Mouse (Mus musculus) embryonic facial prominence, embryonic 11.5 days (tissue): ENCODE measurements around the gene Tns3. TPM values are rescaled to one million over a fixed set of nuclear protein-coding genes. Genes with fewer than 3 reads are reported as not detected.

Experiments used
- ATAC-seq: fragments of 200-750 bp; cut with Nextera tagmentation; replicated peaks from 2 replicates; pipeline ENCODE4 v1.8.0; 2017; ENCODE audit warnings: low read depth; ENCODE audit not compliant: insufficient number of reproducible peaks, low FRiP score, low TSS enrichment
- DNase-seq: peaks from one replicate; pipeline ENCODE4 v3.0.0-alpha.2; 2015; ENCODE audit warnings: low spot score
- H3K27ac ChIP-seq: fragments of 300-500 bp; sonication (generic); replicated peaks from 2 replicates; pipeline ENCODE4 v1.5.1; 2014; ENCODE audit warnings: mild to moderate bottlenecking, low read depth, low read length, control low read depth
- H3K27me3 ChIP-seq: fragments of 300-500 bp; sonication (generic); 2 replicates; pipeline ENCODE4 v1.6.1; 2014; ENCODE audit warnings: mild to moderate bottlenecking, low read length, moderate library complexity, mixed read lengths; ENCODE audit not compliant: control insufficient read depth, insufficient read depth
- H3K36me3 ChIP-seq: fragments of 300-500 bp; sonication (generic); replicated peaks from 2 replicates; pipeline ENCODE4 v1.6.1; 2014; ENCODE audit warnings: low read depth, mild to moderate bottlenecking, low read length, moderate library complexity, mixed read lengths; ENCODE audit not compliant: control insufficient read depth, insufficient read depth
- H3K4me1 ChIP-seq: fragments of 300-500 bp; sonication (generic); 2 replicates; pipeline ENCODE4 v1.6.1; 2014; ENCODE audit warnings: low read length, mixed read lengths; ENCODE audit not compliant: control insufficient read depth, insufficient read depth
- H3K4me2 ChIP-seq: fragments of 300-500 bp; sonication (generic); 2 replicates; pipeline ENCODE4 v1.6.1; 2014; ENCODE audit warnings: low read depth, mild to moderate bottlenecking, control low read depth, low read length, moderate library complexity
- H3K4me3 ChIP-seq: fragments of 300-500 bp; sonication (generic); 2 replicates; pipeline ENCODE4 v1.5.1; 2014; ENCODE audit warnings: low read depth, low read length, control low read depth
- H3K9ac ChIP-seq: fragments of 300-500 bp; sonication (generic); replicated peaks from 2 replicates; pipeline ENCODE4 v1.6.1; 2014; ENCODE audit warnings: mild to moderate bottlenecking, control low read depth, low read length
- H3K9me3 ChIP-seq: fragments of 300-500 bp; sonication (generic); replicated peaks from 2 replicates; pipeline ENCODE4 v1.6.1; 2016; ENCODE audit warnings: mild to moderate bottlenecking, low read length, inconsistent platforms, mixed read lengths; ENCODE audit not compliant: control insufficient read depth
- WGBS: fragments of 180-500 bp; shearing (Covaris S2); extraction: QIAGEN DNeasy Blood & Tissue Kit; methylation state at CpG from one replicate; pipeline ENCODE4 v1.1.7; 2014; 5-methylcytosine and 5-hydroxymethylcytosine counted together
- polyA plus RNA-seq: library from polyadenylated mRNA; unstranded; fragments of >200 nt; fragmentation: Nextera tagmentation; extraction: Ambion mirVana; gene quantifications from 2 replicates; pipeline ENCODE4 v1.2.1, GENCODE M21; 2014

Gene Tns3
- polyA plus RNA-seq, 1 experiment from 2014 or later, result 14.9 TPM

DNA sequence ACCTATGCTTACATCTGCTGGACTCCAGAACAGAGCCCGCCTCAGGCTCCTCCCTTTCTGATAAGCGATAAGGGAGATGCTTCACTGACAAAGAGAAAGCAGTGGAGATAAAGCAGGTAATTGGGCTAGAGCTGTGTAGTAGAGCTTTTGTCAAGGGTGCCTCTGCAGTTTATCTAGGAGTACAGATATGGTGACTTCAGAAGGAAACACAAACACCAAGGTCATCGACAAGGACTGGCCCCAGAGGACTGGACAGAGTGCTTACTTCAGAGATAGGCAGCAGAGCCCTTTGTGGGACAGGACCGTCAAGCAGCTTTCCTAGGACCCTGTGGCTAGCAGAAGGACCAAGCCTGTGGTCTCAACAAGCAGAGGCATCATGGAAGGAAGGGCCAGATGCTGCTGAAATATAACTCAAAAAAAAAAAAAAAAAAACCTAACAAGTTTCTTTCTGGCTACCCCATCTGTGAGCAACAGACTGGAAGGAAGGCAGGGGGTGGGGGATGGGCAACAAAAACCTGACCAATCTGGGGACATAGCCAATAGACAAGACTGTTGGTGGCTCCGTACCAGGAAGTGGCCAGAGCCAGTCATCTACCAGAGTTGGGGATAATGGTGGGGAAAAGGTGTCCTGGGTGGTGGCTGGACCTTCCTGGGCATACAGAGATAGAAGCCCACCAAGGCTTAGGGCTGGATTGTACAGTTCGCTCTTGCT lies 25.2 kb downstream of the Tns3 start:
- WGBS, result 86% methylated on average over 6 of the region's 6 CpGs
- Histone ChIP-seq H3K9me3 (no peaks in the 10 kb centered on the region), H3K4me3 (no peak overlapping the region), H3K27ac (no peak overlapping the region), H3K36me3 (no peaks in the 10 kb centered on the region), H3K4me2 (no peak overlapping the region), H3K4me1 (no peaks in the 10 kb centered on the region), H3K27me3 (no peaks in the 10 kb centered on the region), H3K9ac (no peak overlapping the region)
- ATAC-seq (no peak), DNase-seq (no peak)

GRCm38 (mm10) chr11:8637469-8638447 lies 26.6 kb downstream of the Tns3 start:
- Histone ChIP-seq H3K9ac (no peak overlapping the region), H3K27ac (no peak overlapping the region), H3K4me3 (no peak overlapping the region), H3K9me3 (no peaks in the 10 kb centered on the region), H3K27me3 (no peaks in the 10 kb centered on the region), H3K4me1 (no peaks in the 10 kb centered on the region), H3K4me2 (no peak overlapping the region), H3K36me3 (no peaks in the 10 kb centered on the region)
- WGBS, result 79% methylated on average over 10 of the region's 10 CpGs
- DNase-seq (no peak), ATAC-seq (no peak)

DNA sequence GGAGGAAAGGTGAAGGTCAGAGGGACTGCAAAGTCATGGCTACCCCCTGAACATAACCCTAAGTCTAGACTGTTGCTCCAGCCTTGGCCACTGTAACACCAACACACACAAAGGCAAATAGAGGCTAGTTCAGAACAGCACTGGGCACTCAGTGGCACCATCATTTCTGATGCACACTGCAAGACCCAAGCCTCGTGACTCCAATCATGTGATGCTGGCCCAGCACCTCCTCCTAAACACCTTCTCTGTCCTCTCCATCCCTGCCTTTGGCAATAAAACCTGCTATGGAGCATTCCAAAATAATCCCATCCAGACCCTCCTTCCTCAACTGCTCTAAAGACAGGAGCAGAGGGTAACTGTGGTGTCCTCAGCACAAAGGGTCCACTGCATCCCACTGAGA lies 27.7 kb downstream of the Tns3 start:
- no peak overlapping the region for H3K27ac ChIP-seq
- H3K36me3 ChIP-seq, result no peaks in the 10 kb centered on the region
- H3K4me2 ChIP-seq, result no peak overlapping the region
- DNase-seq, result no peak
- no peaks in the 10 kb centered on the region for H3K4me1 ChIP-seq
- WGBS, result 79% methylated on average over 1 of the region's 1 CpGs
- no peak overlapping the region for H3K4me3 ChIP-seq
- no peak for ATAC-seq
- no peaks in the 10 kb centered on the region for H3K27me3 ChIP-seq
- no peak overlapping the region for H3K9ac ChIP-seq
- no peaks in the 10 kb centered on the region for H3K9me3 ChIP-seq

DNA sequence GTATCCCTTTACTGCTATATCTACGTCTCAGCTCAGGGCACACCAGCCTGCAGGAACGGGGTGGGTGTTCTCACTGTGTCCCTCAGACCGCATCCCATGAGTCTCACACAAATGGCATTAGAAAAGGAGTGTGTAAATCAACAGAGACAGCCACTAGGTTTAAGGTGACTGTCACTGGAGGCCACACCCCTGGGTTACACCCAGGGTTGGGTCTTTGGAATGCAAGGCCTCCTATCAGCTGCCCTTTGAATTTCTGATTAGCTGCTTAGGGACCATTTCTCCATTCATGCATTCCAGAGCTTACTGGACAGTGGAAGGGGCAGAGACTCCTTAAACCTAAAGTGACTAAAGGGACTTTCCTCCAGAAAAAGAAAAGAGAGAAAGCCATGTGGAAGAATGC lies 28.6 kb downstream of the Tns3 start:
- WGBS, result 81% methylated on average over 3 of the region's 3 CpGs
- H3K27ac ChIP-seq, result no peak overlapping the region
- no peak overlapping the region for H3K4me2 ChIP-seq
- H3K9me3 ChIP-seq, result no peaks in the 10 kb centered on the region
- no peak overlapping the region for H3K4me3 ChIP-seq
- H3K36me3 ChIP-seq, result no peaks in the 10 kb centered on the region
- no peak for ATAC-seq
- H3K9ac ChIP-seq, result no peak overlapping the region
- no peaks in the 10 kb centered on the region for H3K4me1 ChIP-seq
- no peak for DNase-seq
- H3K27me3 ChIP-seq, result no peaks in the 10 kb centered on the region

DNA sequence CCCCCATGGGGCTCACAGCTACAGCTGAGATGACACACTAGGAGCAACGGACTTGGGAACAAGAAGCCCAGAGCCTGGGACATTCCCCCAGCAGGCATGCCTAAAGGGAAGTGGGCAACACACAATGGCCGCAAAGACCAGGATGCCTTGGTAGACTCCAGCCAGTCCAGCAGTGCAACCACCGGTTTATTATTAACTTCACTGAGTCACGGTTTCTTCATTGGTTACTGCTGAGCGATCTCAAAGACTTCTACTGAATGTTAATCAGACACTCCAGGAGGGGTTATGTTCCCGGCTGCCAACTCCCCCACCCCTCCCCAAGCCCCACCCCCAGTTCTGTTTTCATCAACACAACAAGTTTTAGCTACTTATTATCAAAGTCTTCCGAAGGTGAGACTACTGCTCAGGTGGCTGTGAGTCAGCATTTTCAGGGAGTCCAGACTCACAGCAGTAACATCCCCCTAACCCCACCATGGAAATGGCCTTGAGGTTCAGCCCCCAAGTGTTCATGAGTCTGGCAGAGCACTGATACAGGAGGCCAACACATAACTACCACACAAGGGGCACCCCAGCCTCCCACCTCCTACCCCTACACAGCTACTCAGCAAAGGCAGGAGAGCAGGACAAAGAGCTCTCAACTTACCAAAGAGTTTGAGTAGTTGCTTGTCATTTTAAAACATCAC lies 29.5 kb downstream of the Tns3 start:
- Histone ChIP-seq H3K4me2 (no peak overlapping the region), H3K27me3 (no peaks in the 10 kb centered on the region), H3K9me3 (no peaks in the 10 kb centered on the region), H3K36me3 (no peaks in the 10 kb centered on the region), H3K27ac (no peak overlapping the region), H3K9ac (no peak overlapping the region), H3K4me3 (no peak overlapping the region), H3K4me1 (no peaks in the 10 kb centered on the region)
- 85% methylated on average over 7 of the region's 7 CpGs for WGBS
- DNase-seq (no peak), ATAC-seq (no peak)

DNA sequence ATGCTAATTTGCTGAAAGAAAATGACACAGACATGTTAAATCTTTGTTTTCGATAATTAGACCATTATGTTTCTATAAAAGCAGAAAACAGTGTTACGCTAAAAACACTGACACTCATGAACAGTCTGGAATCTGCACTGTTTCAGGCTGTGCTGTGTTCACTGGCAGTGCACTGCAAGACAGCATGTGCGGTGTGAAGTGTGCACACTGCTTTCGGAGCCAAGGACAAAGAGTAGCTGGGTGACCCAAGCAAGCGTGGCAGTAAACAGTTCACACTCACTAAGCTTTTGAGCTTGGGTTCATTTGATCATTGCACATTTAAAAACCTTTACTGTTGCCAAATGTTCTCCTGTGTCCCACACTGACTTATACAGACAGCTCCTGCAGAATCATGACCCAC lies 32.2 kb downstream of the Tns3 start:
- H3K27ac ChIP-seq, result no peak overlapping the region
- no peak for ATAC-seq
- H3K9me3 ChIP-seq, result no peaks in the 10 kb centered on the region
- H3K4me3 ChIP-seq, result no peak overlapping the region
- H3K4me2 ChIP-seq, result no peak overlapping the region
- 89% methylated on average over 5 of the region's 5 CpGs for WGBS
- DNase-seq, result no peak
- H3K4me1 ChIP-seq, result no peaks in the 10 kb centered on the region
- no peaks in the 10 kb centered on the region for H3K27me3 ChIP-seq
- no peaks in the 10 kb centered on the region for H3K36me3 ChIP-seq
- H3K9ac ChIP-seq, result no peak overlapping the region

- Histone ChIP-seq H3K4me1 (peaks cover 3% of the 10 kb centered on the region), H3K4me2 (no peak overlapping the region), H3K36me3 (no peaks in the 10 kb centered on the region), H3K4me3 (no peak overlapping the region), H3K9ac (no peak overlapping the region), H3K27ac (no peak overlapping the region), H3K9me3 (no peaks in the 10 kb centered on the region), H3K27me3 (no peaks in the 10 kb centered on the region)
- WGBS, result 84% methylated on average over 8 of the region's 8 CpGs
- DNase-seq, result no peak
- no peak for ATAC-seq
Measured at GRCm38 (mm10) chr11:8629862-8630390, 34.4 kb downstream of the Tns3 start.
